Mouse (Mus musculus) megakaryocyte-erythroid progenitor cell, adult 5-6 weeks (primary cell): Measurements from ENCODE around the gene Chkb. TPM values are rescaled to one million over a fixed set of nuclear protein-coding genes. Genes with fewer than 3 reads are reported as not detected.

ENCODE experiments used
- ATAC-seq: replicated peaks from 2 replicates; pipeline ENCODE4 v1.8.0; 2016; ENCODE audit warnings: mild to moderate bottlenecking, inconsistent platforms; ENCODE audit not compliant: severe bottlenecking, poor library complexity, low FRiP score, low TSS enrichment
- total RNA-seq, 2 experiments: library from RNA; stranded (forward) in 1 of 2; stranded (reverse) in 1 of 2; fragments of 200-1000, 215-1000 nt in 1 of 2; fragments of >200 nt in 1 of 2; fragmentation: Nextera tagmentation in 1 of 2; gene quantifications; 2 replicates each; pipeline ENCODE4 v1.2.3; 2014 to 2017

The Chkb gene
- 56.6 and 59.9 TPM in 2 replicates for total RNA-seq (2014; fragmentation: Nextera tagmentation)
- total RNA-seq (2017): 14.5 and 14.9 TPM in 2 replicates

- ATAC-seq: peak; percentile 88
These were observed at the start of gene Chkb, which contains the start of the genes C730034F03Rik and Gm44502 for GRCm38 (mm10) chr15:89429352-89430221. TSS of gene Chkb (minus strand) at chr15:89429908. TSS of gene C730034F03Rik (plus strand) at chr15:89429589. TSS of gene Gm44502 (minus strand) at chr15:89429696.

- no peak for ATAC-seq
These were observed 48.9 kb upstream of the Chkb start for GRCm38 (mm10) chr15:89478622-89479021.

GRCm38 (mm10) chr15:89477806-89478205, 48.1 kb upstream of the Chkb start:
- no peak for ATAC-seq

- no peak for ATAC-seq
These were observed 47.4 kb upstream of the Chkb start, which contains the start of gene Arsa for GRCm38 (mm10) chr15:89477091-89477491. TSS of gene Arsa (minus strand) at chr15:89477425.

GRCm38 (mm10) chr15:89476475-89476815, 46.7 kb upstream of the Chkb start:
- peak; percentile 32; the same call in 1 of the 2 replicates for ATAC-seq

- peak; percentile 95 for ATAC-seq
These were observed 46.1 kb upstream of the Chkb start for GRCm38 (mm10) chr15:89475611-89476474.

GRCm38 (mm10) chr15:89475293-89475600, 45.5 kb upstream of the Chkb start:
- 0 out of 2 replicates have a peak, but pooled peaks have one; percentile 9 for ATAC-seq

GRCm38 (mm10) chr15:89474596-89475292, 45.0 kb upstream of the Chkb start:
- no peak for ATAC-seq

GRCm38 (mm10) chr15:89473921-89474320, 44.2 kb upstream of the Chkb start:
- ATAC-seq: no peak

GRCm38 (mm10) chr15:89473370-89473769, 43.7 kb upstream of the Chkb start:
- ATAC-seq: no peak

GRCm38 (mm10) chr15:89471476-89471875, 41.8 kb upstream of the Chkb start:
- no peak for ATAC-seq

GRCm38 (mm10) chr15:89468577-89468976, 38.9 kb upstream of the Chkb start:
- ATAC-seq: peak; percentile 72; the same call in 1 of the 2 replicates

GRCm38 (mm10) chr15:89465052-89465451, 35.3 kb upstream of the Chkb start:
- ATAC-seq: no peak

GRCm38 (mm10) chr15:89463334-89464235, 33.9 kb upstream of the Chkb start:
- peak; percentile 46; the same call in 1 of the 2 replicates for ATAC-seq

- no peak for ATAC-seq
These were observed 32.5 kb upstream of the Chkb start for GRCm38 (mm10) chr15:89462176-89462575.

- no peak for ATAC-seq
These were observed 31.6 kb upstream of the Chkb start for GRCm38 (mm10) chr15:89461321-89461720.

GRCm38 (mm10) chr15:89460298-89460697, 30.6 kb upstream of the Chkb start:
- ATAC-seq: no peak

GRCm38 (mm10) chr15:89459821-89460220, 30.1 kb upstream of the Chkb start:
- ATAC-seq: no peak

GRCm38 (mm10) chr15:89458942-89459341, 29.2 kb upstream of the Chkb start:
- no peak for ATAC-seq
